19 mouse cellular contexts compared by ENCODE assay signal in the genomic region with DNA sequence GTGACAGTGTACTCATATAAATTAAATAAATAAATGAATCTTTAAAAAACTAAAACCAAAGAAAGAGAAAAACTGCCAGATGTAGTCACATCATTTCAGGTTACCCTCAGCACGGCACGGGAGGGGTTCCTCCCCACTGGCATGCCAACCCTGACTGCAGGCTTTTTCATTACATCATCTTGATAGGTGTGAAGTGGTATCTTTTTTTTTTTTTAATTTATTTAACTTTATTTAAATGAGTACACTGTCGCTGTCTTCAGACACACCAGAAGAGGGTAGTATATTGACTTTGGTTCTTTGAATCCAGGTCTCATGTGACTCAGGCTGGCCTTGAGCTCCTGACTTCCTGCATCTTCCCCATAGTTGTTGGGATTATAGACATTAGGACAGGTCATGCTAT. TPM values are rescaled to one million over a fixed set of nuclear protein-coding genes. Genes with fewer than 3 reads are reported as not detected.
DNase-seq lines count a peak whose midpoint lies in the region; ATAC-seq and TF ChIP-seq lines count a peak whose summit lies in the region.
"Had no signal": no experiment of that assay in that cellular context is flagged by ENCODE, and none has a peak within 500 bp of the region (broad histone marks: within the 10 kb centered on the region; RNA-seq: fewer than 3 reads in every experiment).

No protein-coding gene starts in this region.

- no peaks in the 10 kb centered on the region for H3K9me3 ChIP-seq in liver, embryonic 11.5 days (ENCODE audit: control insufficient read depth, low read length)
- no peaks in the 10 kb centered on the region for H3K9me3 ChIP-seq in liver, embryonic 13.5 days (replicated peaks)
- no peaks in the 10 kb centered on the region for H3K9me3 ChIP-seq in liver, postnatal 0 days (ENCODE audit: low read length)
- 0 out of 2 replicates have a peak, but pooled peaks cover 3% of the 10 kb centered on the region for H3K9me3 ChIP-seq in hindbrain, embryonic 10.5 days
- H3K9me3 ChIP-seq: forebrain, embryonic 15.5 days; heart, embryonic 12.5 days; hindbrain, embryonic 13.5 days had no signal

- H3K4me3 ChIP-seq in liver, embryonic 11.5 days (ENCODE audit: low read depth, low read length): no peak overlapping the region
- no peak overlapping the region for H3K4me3 ChIP-seq in liver, embryonic 13.5 days (replicated peaks)
- H3K4me3 ChIP-seq in liver, postnatal 0 days (ENCODE audit: low read depth, low read length): no peak overlapping the region
- no peak overlapping the region for H3K4me3 ChIP-seq in hindbrain, embryonic 10.5 days
- H3K4me3 ChIP-seq: embryonic facial prominence, embryonic 10.5 days; forebrain, embryonic 15.5 days; heart, embryonic 12.5 days; hindbrain, embryonic 13.5 days had no signal

- DNase-seq in liver, embryonic 11.5 days (ENCODE audit: low spot score): no peak
- DNase-seq in liver: no peak
- peak; percentile 16 for DNase-seq in MEL-GATA-1-ER (ENCODE audit: extremely low read depth, low read depth)
- DNase-seq in liver, embryonic 13.5 days: no peak
- DNase-seq in liver, postnatal 0 days: no peak
- DNase-seq in frontal cortex, postnatal 36 days (ENCODE audit: low spot score in 2 of 2): no peak
- no peak for DNase-seq in hindbrain, embryonic 10.5 days (ENCODE audit: low spot score)
- DNase-seq: adrenal gland, postnatal 14 days; cerebellum, adult 18-20 months; cerebellum, adult 9-11 months; gastrocnemius, postnatal 14 days; heart, postnatal 4 days had no signal

- peaks cover 13% of the 10 kb centered on the region; the same call in 1 of the 2 replicates for H3K36me3 ChIP-seq in liver, embryonic 11.5 days (ENCODE audit: control insufficient read depth, insufficient read depth, low read length)
- peaks cover 97% of the 10 kb centered on the region for H3K36me3 ChIP-seq in liver, embryonic 13.5 days
- peaks cover 45% of the 10 kb centered on the region for H3K36me3 ChIP-seq in liver, postnatal 0 days (replicated peaks; ENCODE audit: insufficient read depth, low read length)
- H3K36me3 ChIP-seq in hindbrain, embryonic 10.5 days: no peaks in the 10 kb centered on the region
- H3K36me3 ChIP-seq: embryonic facial prominence, embryonic 10.5 days; forebrain, embryonic 15.5 days; heart, embryonic 12.5 days; hindbrain, embryonic 13.5 days had no signal

- ATAC-seq in liver, embryonic 11.5 days (replicated peaks; ENCODE audit: low FRiP score): no peak
- ATAC-seq in liver, embryonic 13.5 days (ENCODE audit: low read depth): no peak
- ATAC-seq in liver, postnatal 0 days: no peak
- ATAC-seq: activated CD4-positive, CD25-positive, alpha-beta regulatory T cell, adult 4 months; forebrain, embryonic 15.5 days; intestine, embryonic 16.5 days had no signal

- H3K4me2 ChIP-seq in liver, embryonic 11.5 days: peak overlapping the region; percentile 45
- peak overlapping the region; percentile 82 for H3K4me2 ChIP-seq in liver, embryonic 13.5 days
- peak overlapping the region; percentile 0; the same call in 1 of the 2 replicates for H3K4me2 ChIP-seq in liver, postnatal 0 days (ENCODE audit: low read depth, low read length)
- H3K4me2 ChIP-seq: forebrain, embryonic 15.5 days; heart, embryonic 12.5 days; hindbrain, embryonic 13.5 days had no signal

- 83% methylated on average over 3 of the region's 3 CpGs for WGBS in liver, embryonic 11.5 days
- 88% methylated on average over 3 of the region's 3 CpGs for WGBS in liver, embryonic 13.5 days (ENCODE audit: insufficient replicate concordance)
- WGBS in liver, postnatal 0 days (ENCODE audit: insufficient replicate concordance): 80% methylated on average over 3 of the region's 3 CpGs
- WGBS in hindbrain, embryonic 10.5 days: 84% methylated on average over 3 of the region's 3 CpGs

- no peak overlapping the region for H3K27ac ChIP-seq in liver, embryonic 11.5 days (ENCODE audit: low read depth, low read length)
- H3K27ac ChIP-seq in liver, embryonic 13.5 days: peak overlapping the region; percentile 99
- H3K27ac ChIP-seq in liver, postnatal 0 days (ENCODE audit: low read depth): peak overlapping the region; percentile 79
- H3K27ac ChIP-seq in hindbrain, embryonic 10.5 days: no peak overlapping the region
- H3K27ac ChIP-seq: embryonic facial prominence, embryonic 10.5 days; forebrain, embryonic 15.5 days; hindbrain, embryonic 13.5 days had no signal

- no peak for TF ChIP-seq EP300 in liver, postnatal 0 days (IDR thresholded peaks at IDR 0.05; ENCODE audit: low read depth)

- no peaks in the 10 kb centered on the region for H3K27me3 ChIP-seq in liver, embryonic 11.5 days (replicated peaks; ENCODE audit: control insufficient read depth, insufficient read depth, low read length)
- no peaks in the 10 kb centered on the region for H3K27me3 ChIP-seq in liver, embryonic 13.5 days
- H3K27me3 ChIP-seq in liver, postnatal 0 days (ENCODE audit: insufficient read depth, low read length): no peaks in the 10 kb centered on the region
- no peaks in the 10 kb centered on the region for H3K27me3 ChIP-seq in hindbrain, embryonic 10.5 days (ENCODE audit: insufficient read depth, poor library complexity, severe bottlenecking)
- H3K27me3 ChIP-seq: CH12.LX; forebrain, embryonic 15.5 days; heart, embryonic 12.5 days had no signal

- H3K9ac ChIP-seq in liver, embryonic 11.5 days (ENCODE audit: low read depth, low read length): no peak overlapping the region
- peak overlapping the region; percentile 98 for H3K9ac ChIP-seq in liver, embryonic 13.5 days
- H3K9ac ChIP-seq in liver, postnatal 0 days (replicated peaks): no peak overlapping the region
- H3K9ac ChIP-seq: forebrain, embryonic 15.5 days; heart, embryonic 12.5 days; hindbrain, embryonic 13.5 days had no signal

- no peak for TF ChIP-seq CTCF in liver, postnatal 0 days (IDR thresholded peaks at IDR 0.05; ENCODE audit: low read depth)

- peaks cover 43% of the 10 kb centered on the region for H3K4me1 ChIP-seq in liver, embryonic 11.5 days (replicated peaks; ENCODE audit: control insufficient read depth, insufficient read depth, low read length)
- H3K4me1 ChIP-seq in liver, embryonic 13.5 days (replicated peaks): peaks cover 98% of the 10 kb centered on the region
- H3K4me1 ChIP-seq in liver, postnatal 0 days (ENCODE audit: insufficient read depth): peaks cover 37% of the 10 kb centered on the region
- H3K4me1 ChIP-seq in hindbrain, embryonic 10.5 days (replicated peaks): no peaks in the 10 kb centered on the region
- H3K4me1 ChIP-seq: embryonic facial prominence, embryonic 10.5 days; forebrain, embryonic 15.5 days; heart, embryonic 12.5 days; hindbrain, embryonic 13.5 days had no signal

RNA-seq across cellular contexts. Expression of a gene that starts 7.5 kb away (rescaled TPM):
- polyA plus RNA-seq in liver, embryonic 11.5 days (2014; fragmentation: Nextera tagmentation; extraction: Ambion mirVana): 581 and 583 TPM in 2 replicates
- polyA plus RNA-seq in liver, embryonic 13.5 days (2015; fragmentation: Nextera tagmentation; extraction: Ambion mirVana): 831 and 956 TPM in 2 replicates
- polyA plus RNA-seq in liver, postnatal 0 days (2015; fragmentation: Nextera tagmentation; extraction: Ambion mirVana): 372 and 407 TPM in 2 replicates
- 40.6 and 41.8 TPM in 2 replicates for polyA plus RNA-seq in hindbrain, embryonic 10.5 days (2016; fragmentation: Nextera tagmentation; extraction: Ambion mirVana)

RNA-seq across cellular contexts. Expression of a gene that starts 7.8 kb away (rescaled TPM):
- 0.17 and 0.19 TPM in 2 replicates for polyA plus RNA-seq in liver, embryonic 11.5 days (2014; fragmentation: Nextera tagmentation; extraction: Ambion mirVana)
- polyA plus RNA-seq in liver, embryonic 13.5 days (2015; fragmentation: Nextera tagmentation; extraction: Ambion mirVana): 0.07 and 0.10 TPM in 2 replicates
- polyA plus RNA-seq in liver, postnatal 0 days (2015; fragmentation: Nextera tagmentation; extraction: Ambion mirVana): 0.02 and 0.18 TPM in 2 replicates
- polyA plus RNA-seq in hindbrain, embryonic 10.5 days (2016; fragmentation: Nextera tagmentation; extraction: Ambion mirVana): 0.33 and 0.34 TPM in 2 replicates

RNA-seq across cellular contexts. Expression of a gene that starts 18.3 kb away (rescaled TPM):
- 20.6 and 21.5 TPM in 2 replicates for polyA plus RNA-seq in liver, embryonic 11.5 days (2014; fragmentation: Nextera tagmentation; extraction: Ambion mirVana)
- polyA plus RNA-seq in liver, embryonic 13.5 days (2015; fragmentation: Nextera tagmentation; extraction: Ambion mirVana): 31.4 and 31.7 TPM in 2 replicates
- polyA plus RNA-seq in liver, postnatal 0 days (2015; fragmentation: Nextera tagmentation; extraction: Ambion mirVana): 16.2 and 17.0 TPM in 2 replicates
- polyA plus RNA-seq in hindbrain, embryonic 10.5 days (2016; fragmentation: Nextera tagmentation; extraction: Ambion mirVana): 23.0 and 24.2 TPM in 2 replicates

RNA-seq across cellular contexts. Expression of a gene that starts 31.4 kb away (rescaled TPM):
- polyA plus RNA-seq in liver, embryonic 11.5 days (2014; fragmentation: Nextera tagmentation; extraction: Ambion mirVana): 23.0 and 24.3 TPM in 2 replicates
- 20.7 and 21.7 TPM in 2 replicates for polyA plus RNA-seq in liver, embryonic 13.5 days (2015; fragmentation: Nextera tagmentation; extraction: Ambion mirVana)
- 18.3 and 18.5 TPM in 2 replicates for polyA plus RNA-seq in liver, postnatal 0 days (2015; fragmentation: Nextera tagmentation; extraction: Ambion mirVana)
- polyA plus RNA-seq in hindbrain, embryonic 10.5 days (2016; fragmentation: Nextera tagmentation; extraction: Ambion mirVana): 21.5 and 23.6 TPM in 2 replicates

RNA-seq across cellular contexts. Expression of a gene that starts 43.9 kb away (rescaled TPM):
- polyA plus RNA-seq in liver, embryonic 11.5 days (2014; fragmentation: Nextera tagmentation; extraction: Ambion mirVana): 0.80 and 0.84 TPM in 2 replicates
- polyA plus RNA-seq in liver, embryonic 13.5 days (2015; fragmentation: Nextera tagmentation; extraction: Ambion mirVana): 0.78 and 0.88 TPM in 2 replicates
- 0.25 and 0.28 TPM in 2 replicates for polyA plus RNA-seq in liver, postnatal 0 days (2015; fragmentation: Nextera tagmentation; extraction: Ambion mirVana)
- 2.5 and 3.4 TPM in 2 replicates for polyA plus RNA-seq in hindbrain, embryonic 10.5 days (2016; fragmentation: Nextera tagmentation; extraction: Ambion mirVana)

Comparison
In these comparisons a context has a peak if more than half of its experiments do, and no peak if none do; other contexts are left out.
1. H3K27ac ChIP-seq: peak in liver, embryonic 13.5 days (single experiment) and liver, postnatal 0 days (single experiment); none in liver, embryonic 11.5 days (single experiment) and hindbrain, embryonic 10.5 days (single experiment).
2. H3K4me2 ChIP-seq: peak in every context shown above with its lines; median percentile 82 in liver, embryonic 13.5 days; 45 in liver, embryonic 11.5 days; 0 in liver, postnatal 0 days.